Mouse (Mus musculus): Measurements from ENCODE around the gene Pde1a.

DNA sequence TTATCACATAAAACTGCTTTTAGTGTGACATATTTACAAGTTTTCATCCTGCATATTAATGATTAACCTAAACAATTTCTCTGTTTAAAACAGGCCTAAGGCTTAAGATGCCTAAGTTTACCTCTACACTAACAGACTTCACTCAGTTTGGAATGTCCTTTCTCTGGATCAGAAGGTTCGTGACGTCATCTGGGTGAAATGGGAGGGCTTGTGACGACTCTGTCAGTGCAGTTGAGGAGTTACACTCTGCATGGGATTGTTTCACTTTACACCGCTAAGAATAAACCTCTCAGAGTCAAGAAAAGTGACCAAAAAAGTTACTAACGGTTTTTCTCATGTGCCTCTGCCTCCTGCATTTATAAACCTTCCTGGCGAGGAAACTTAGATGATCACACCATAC lies 137.6 kb downstream of the Pde1a start:
- TF ChIP-seq MAFK (IDR thresholded peaks at IDR 0.05; ENCODE audit: insufficient read depth, low read depth, low read length) (no peak), HCFC1 (IDR thresholded peaks at IDR 0.05; ENCODE audit: borderline replicate concordance, insufficient read depth, low read length) (no peak), CHD2 (IDR thresholded peaks at IDR 0.05; ENCODE audit: low read depth, low read length) (no peak), ZC3H11A (IDR thresholded peaks at IDR 0.05; ENCODE audit: borderline replicate concordance, low read depth, low read length) (no peak)

Data from ES-E14 (cell line).